Mouse (Mus musculus): ENCODE results near the gene Uso1.

DNA sequence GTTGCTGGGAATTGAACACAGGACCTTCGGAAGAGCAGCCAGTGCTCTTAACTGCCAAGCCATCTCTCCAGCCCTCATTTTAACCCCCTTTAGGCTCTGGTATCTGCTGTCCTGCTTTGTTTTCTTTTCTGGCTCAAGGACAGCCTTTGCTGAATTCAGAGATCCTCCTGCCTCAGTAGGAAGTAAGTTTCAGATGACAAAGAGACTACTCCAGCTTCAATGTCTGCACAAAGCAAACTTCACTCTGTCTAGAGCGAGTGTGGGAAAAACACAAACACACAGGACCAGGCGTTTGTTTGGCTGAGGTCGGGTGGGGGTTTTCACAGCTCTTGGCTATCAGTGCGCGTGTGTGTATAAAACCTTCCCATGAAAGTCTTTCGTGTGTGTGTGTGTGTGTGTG, 24.3 kb upstream of the Uso1 start:
- TF ChIP-seq EP300 (IDR thresholded peaks at IDR 0.05; ENCODE audit: low read depth) (no peak), CTCF (IDR thresholded peaks at IDR 0.05; ENCODE audit: low read depth) (no peak)
